Mouse (Mus musculus) left cerebral cortex, adult 2 months (tissue): ENCODE data around the gene Gm7145. TPM values are rescaled to one million over a fixed set of nuclear protein-coding genes. Genes with fewer than 3 reads are reported as not detected.
"Not testable (repeated sequence)": the region's sequence is repeated elsewhere in the genome, so short reads cannot be mapped to it uniquely, and the experiment has no call there.

Experiments used
- DNase-seq, 2 experiments: peaks; one replicate each; pipeline ENCODE4 v3.0.0; 2021 to 2022; ENCODE audit warnings: low spot score in 2 of 2, mixed read lengths in 1 of 2; ENCODE audit errors: extremely low spot score in 1 of 2
- H3K27ac ChIP-seq: fragments of 200-600 bp; 2 replicates; pipeline ENCODE4 v1.8.1; 2022
- H3K4me3 ChIP-seq: fragments of 200-600 bp; 2 replicates; pipeline ENCODE4 v1.8.1; 2022
- CTCF ChIP-seq: fragments of 200-600 bp; IDR thresholded peaks from 2 replicates; pipeline ENCODE4 v1.8.1; 2022; ENCODE audit warnings: antibody characterized with exemption, mild to moderate bottlenecking, moderate library complexity
- intact Hi-C: fragments of 180-260 bp; cut with DNase I; formaldehyde crosslinking; loops from one replicate; pipeline ENCODE4 v1.15.1; 2025
- long read RNA-seq, 2 experiments: library from polyadenylated mRNA; stranded (forward); transcript quantifications; one replicate each; pipeline ENCODE4 v2.0.0; 2021; ENCODE audit warnings: borderline mapping rate in 2 of 2
- total RNA-seq, 2 experiments: library from RNA; stranded (reverse); gene quantifications; 2 replicates each; pipeline ENCODE4 v1.2.3; 2021

Gm7145 gene
- not detected for total RNA-seq
- long read RNA-seq, experiment 1 = 0 reads
- long read RNA-seq, experiment 2 = 0 reads

GRCm38 (mm10) chr1:117965639-117966038 lies at the start of gene Gm7145:
TSS of gene Gm7145 (plus strand) at chr1:117965939.
- intact Hi-C loops = no loop called here
- no peak for TF ChIP-seq CTCF
- Histone ChIP-seq H3K27ac (no peak within 1 kb of the TSS), H3K4me3 (no peak within 1 kb of the TSS)
- DNase-seq = no peak

- DNase-seq, H3K4me3 ChIP-seq, H3K27ac ChIP-seq, intact Hi-C loops: not testable (repeated sequence)
Observed at GRCm38 (mm10) chr1:117927715-117928114, 38.0 kb upstream of the Gm7145 start, which contains the start of gene Gm28168. TSS of gene Gm28168 (plus strand) at chr1:117928015.

- intact Hi-C loops, DNase-seq, H3K27ac ChIP-seq, H3K4me3 ChIP-seq: not testable (repeated sequence)
Observed at GRCm38 (mm10) chr1:118003876-118004275, 38.1 kb downstream of the Gm7145 start.

GRCm38 (mm10) chr1:118012736-118013135 lies 47.0 kb downstream of the Gm7145 start:
- peak in 1 of 2 experiments; percentile 10 for DNase-seq
- H3K27ac ChIP-seq, intact Hi-C loops, H3K4me3 ChIP-seq: not testable (repeated sequence)
- TF ChIP-seq CTCF = peak; percentile 40

Other genes starting within 250 kb of the Gm7145 start
- gene B020011L13Rik, start 184.8 kb upstream of the Gm7145 start, total RNA-seq = not detected
- gene Gm28360, start 135.9 kb upstream of the Gm7145 start, total RNA-seq = not detected
- not detected for gene Gm28168, start 37.9 kb upstream of the Gm7145 start, total RNA-seq
- not detected for gene Gm29106, start 210.6 kb downstream of the Gm7145 start, total RNA-seq